1 mouse cellular context compared by ENCODE assay signal in the genomic region with DNA sequence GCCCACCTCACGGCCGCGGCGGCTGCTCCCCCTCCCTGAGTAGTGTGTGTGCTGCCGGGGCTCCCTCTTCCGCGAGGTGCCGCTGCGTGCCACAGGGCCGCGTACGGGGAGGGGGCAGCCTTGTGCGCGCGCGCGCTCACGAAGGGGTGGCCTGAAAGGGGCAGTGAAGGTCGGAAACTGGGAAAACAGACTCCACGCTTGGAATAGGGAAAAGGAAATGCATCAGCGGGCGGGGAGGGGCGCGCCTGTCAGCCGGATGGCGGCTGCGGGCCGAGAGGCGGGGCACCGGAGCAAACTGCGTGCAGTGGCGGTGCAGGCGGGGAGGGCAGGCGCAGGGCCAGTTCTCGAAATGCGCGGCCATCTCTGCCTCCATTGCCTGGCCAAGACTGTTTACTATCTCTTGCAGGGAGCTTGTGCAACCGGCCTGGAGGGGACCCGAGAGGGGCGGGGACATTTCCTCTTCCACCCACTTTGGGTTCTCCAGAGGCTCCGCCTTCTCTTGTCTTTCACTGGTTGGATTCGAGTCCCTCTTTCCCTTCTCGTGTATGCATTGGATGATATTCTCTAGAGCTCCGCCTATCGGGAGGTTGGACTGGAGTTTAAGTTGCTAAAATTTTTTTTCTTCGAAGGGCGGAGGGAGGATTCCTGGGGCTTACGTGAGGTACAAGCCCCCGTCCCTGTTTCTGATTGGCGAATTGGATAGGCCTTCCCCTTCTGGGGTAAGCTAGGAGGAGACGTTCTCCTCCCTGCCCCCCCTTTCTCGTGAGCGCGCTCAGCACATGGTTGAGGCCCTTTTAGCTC.
TF ChIP-seq lines count a peak whose summit lies in the region.

No protein-coding gene starts in this region.

TF ChIP-seq in CH12.LX, 34 proteins besides CTCF, POLR2A, EP300 and RAD21 (continued from another document):
- TF ChIP-seq MYC (IDR thresholded peaks at IDR 0.05; ENCODE audit: low read depth, low read length): peak; percentile 98
- no peak for TF ChIP-seq USF1 (IDR thresholded peaks at IDR 0.05; ENCODE audit: low read depth, low read length)
- no peak for TF ChIP-seq PAX5 (IDR thresholded peaks at IDR 0.05; ENCODE audit: low read length)
- peak; percentile 48; the same call in 1 of the 2 replicates for TF ChIP-seq ZMIZ1 (IDR thresholded peaks at IDR 0.05; ENCODE audit: low read depth, low read length)
- peak; percentile 74 for TF ChIP-seq HCFC1 (IDR thresholded peaks at IDR 0.05; ENCODE audit: low read depth, low read length)
- TF ChIP-seq MAZ (IDR thresholded peaks at IDR 0.05; ENCODE audit: low read depth, low read length): peak; percentile 92
- TF ChIP-seq ELF1 (IDR thresholded peaks at IDR 0.05; ENCODE audit: low read depth, low read length): peak; percentile 47; the same call in 1 of the 2 replicates
- TF ChIP-seq ZKSCAN1 (IDR thresholded peaks at IDR 0.05; ENCODE audit: borderline replicate concordance, low read depth, low read length): no peak
- TF ChIP-seq MXI1 (IDR thresholded peaks at IDR 0.05; ENCODE audit: low read depth, low read length): peak; percentile 95
- TF ChIP-seq POLR2AphosphoS2 (IDR thresholded peaks at IDR 0.05; ENCODE audit: low read depth, low read length): no peak
- no peak for TF ChIP-seq CHD1 (IDR thresholded peaks at IDR 0.05; ENCODE audit: low read depth, low read length)
- peak; percentile 21 for TF ChIP-seq SMC3 (IDR thresholded peaks at IDR 0.05; ENCODE audit: low read depth, low read length)
- peak; percentile 60 for TF ChIP-seq IRF4 (IDR thresholded peaks at IDR 0.05; ENCODE audit: low read depth, low read length)
- peak; percentile 67; the same call in 1 of the 2 replicates for TF ChIP-seq MEF2A (IDR thresholded peaks at IDR 0.05; ENCODE audit: borderline replicate concordance, low read depth, low read length)
- peak; percentile 32; the same call in 1 of the 2 replicates for TF ChIP-seq NELFE (IDR thresholded peaks at IDR 0.05; ENCODE audit: low read depth, low read length)
- no peak for TF ChIP-seq JUND (conservative IDR thresholded peaks at IDR 0.05; ENCODE audit: low read depth, low read length)
- peak; percentile 96 for TF ChIP-seq ZNF384 (IDR thresholded peaks at IDR 0.05; ENCODE audit: low read depth, low read length)
- peak; percentile 98 for TF ChIP-seq MAX (IDR thresholded peaks at IDR 0.05; ENCODE audit: low read length)
- TF ChIP-seq BHLHE40 (IDR thresholded peaks at IDR 0.05; ENCODE audit: low read depth, low read length): peak; percentile 83
- TF ChIP-seq ZC3H11A (IDR thresholded peaks at IDR 0.05; ENCODE audit: low read depth, low read length): no peak
- peak; percentile 83; the same call in 1 of the 2 replicates for TF ChIP-seq CHD2 (IDR thresholded peaks at IDR 0.05; ENCODE audit: low read length)
- TF ChIP-seq JUN (IDR thresholded peaks at IDR 0.05; ENCODE audit: insufficient read depth, low read depth, low read length): no peak
- peak; percentile 58; the same call in 1 of the 2 replicates for TF ChIP-seq NRF1 (IDR thresholded peaks at IDR 0.05; ENCODE audit: low read depth, low read length)
- 0 out of 2 replicates have a peak, but pooled peaks have one; percentile 30 for TF ChIP-seq TCF12 (IDR thresholded peaks at IDR 0.05; ENCODE audit: low read depth, low read length)
- TF ChIP-seq TBP (conservative IDR thresholded peaks at IDR 0.05; ENCODE audit: low read depth, low read length): peak; percentile 33; the same call in 1 of the 2 replicates
- TF ChIP-seq USF2 (conservative IDR thresholded peaks at IDR 0.05; ENCODE audit: low read depth, low read length): no peak
- no peak; the same call in 1 of the 2 replicates for TF ChIP-seq RCOR1 (conservative IDR thresholded peaks at IDR 0.05; ENCODE audit: low read depth, low read length)
- 0 out of 2 replicates have a peak, but pooled peaks have one; percentile 61 for TF ChIP-seq ETS1 (conservative IDR thresholded peaks at IDR 0.05; ENCODE audit: low read depth, low read length)
